Comparison of ENCODE assay signal across 8 mouse cellular contexts in the genomic region with DNA sequence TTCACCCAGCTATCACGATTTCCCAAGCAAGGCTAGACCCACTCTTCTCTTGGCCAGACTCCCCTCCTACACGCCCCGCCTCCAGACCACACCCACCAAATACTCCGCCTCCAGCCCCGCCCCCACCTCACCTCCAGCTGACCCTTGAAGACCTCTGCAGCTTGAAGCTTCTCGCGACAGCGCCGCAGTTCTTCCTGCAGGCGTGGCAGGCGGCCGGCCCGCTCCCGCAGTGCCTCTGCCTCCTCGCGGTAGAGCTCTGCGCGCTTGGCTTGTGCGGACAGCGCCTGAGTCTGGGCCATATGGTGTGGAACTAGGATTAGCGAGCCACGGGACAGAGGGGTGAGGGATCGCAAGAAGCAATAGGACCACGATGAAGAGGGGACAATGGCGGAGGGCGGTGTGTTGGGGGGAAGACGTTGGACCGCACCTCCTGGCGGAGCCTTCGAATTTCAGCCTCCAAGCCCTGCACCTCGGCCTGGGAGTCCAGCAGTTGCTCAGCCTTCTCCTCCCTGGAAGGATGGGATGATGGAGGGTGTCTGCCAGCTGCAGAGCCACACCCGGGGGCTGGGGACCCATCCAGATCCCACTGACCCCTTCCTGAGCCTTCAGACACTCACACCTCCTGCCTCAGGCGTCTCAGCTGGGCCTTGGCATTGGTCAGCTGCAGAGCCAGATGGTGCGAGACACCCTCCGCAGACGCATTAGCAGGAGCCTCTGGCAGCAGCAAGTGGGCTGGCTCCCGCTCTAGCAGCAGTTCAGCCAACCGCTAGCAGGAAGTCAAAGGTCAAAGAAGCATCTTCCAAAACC. TPM values are rescaled to one million over a fixed set of nuclear protein-coding genes. Genes with fewer than 3 reads are reported as not detected.
DNase-seq lines count a peak whose midpoint lies in the region; ATAC-seq and TF ChIP-seq lines count a peak whose summit lies in the region.

No protein-coding gene starts in this region.

- no peak for TF ChIP-seq POLR2A in cerebellum, adult 2 months (IDR thresholded peaks at IDR 0.05; ENCODE audit: borderline replicate concordance, insufficient read depth, low read length)

- peak overlapping the region; percentile 54 for H3K4me2 ChIP-seq in kidney, embryonic 16.5 days (replicated peaks; ENCODE audit: low read depth, low read length)

- no peaks in the 10 kb centered on the region for H3K36me3 ChIP-seq in kidney, embryonic 16.5 days (ENCODE audit: insufficient read depth, low read length)

- H3K9ac ChIP-seq in kidney, embryonic 16.5 days (replicated peaks; ENCODE audit: low read length), result peak overlapping the region; percentile 59

- no peaks in the 10 kb centered on the region for H3K27me3 ChIP-seq in cerebellum, adult 2 months (ENCODE audit: control insufficient read depth, insufficient read depth, low read length)
- peaks cover 11% of the 10 kb centered on the region; the same call in 1 of the 2 replicates for H3K27me3 ChIP-seq in kidney, embryonic 16.5 days (ENCODE audit: insufficient read depth, low read length)

- no peak for TF ChIP-seq CTCF in cerebellum, adult 2 months (IDR thresholded peaks at IDR 0.05; ENCODE audit: borderline replicate concordance, insufficient read depth, low read depth, low read length)

- DNase-seq in MN1 (ENCODE audit: low spot score), result peak; percentile 48
- DNase-seq in cerebellum, adult 2 months, result peak; percentile 66 to 67
- peak; percentile 37 for DNase-seq in gastrocnemius, adult 18-20 months (ENCODE audit: low spot score)
- peak; percentile 66 to 81 for DNase-seq in lung, postnatal 4 days
- DNase-seq in right cerebral cortex, adult 2 months (ENCODE audit: low spot score in 2 of 2), result no peak

- peak; percentile 67 for ATAC-seq in kidney, embryonic 16.5 days (ENCODE audit: low FRiP score, low TSS enrichment)
- no peak for ATAC-seq in CD4-positive, CD25-positive, alpha-beta regulatory T cell, adult 4 months
- no peak for ATAC-seq in megakaryocyte-erythroid progenitor cell, adult 5-6 weeks (replicated peaks; ENCODE audit: low FRiP score, low TSS enrichment, poor library complexity, severe bottlenecking)

- no peaks in the 10 kb centered on the region for H3K9me3 ChIP-seq in kidney, embryonic 16.5 days (ENCODE audit: low read length)

- WGBS in cerebellum, adult 2 months, result 8% methylated on average over 38 of the region's 38 CpGs
- 10% methylated on average over 38 of the region's 38 CpGs for WGBS in kidney, embryonic 16.5 days

- no peak overlapping the region for H3K27ac ChIP-seq in cerebellum, adult 2 months (ENCODE audit: insufficient read depth, low read length)
- no peak overlapping the region for H3K27ac ChIP-seq in kidney, embryonic 16.5 days (ENCODE audit: low read length)

- H3K4me3 ChIP-seq in cerebellum, adult 2 months (replicated peaks; ENCODE audit: insufficient read depth, low read depth, low read length), result peak overlapping the region; percentile 0
- peak overlapping the region; percentile 35 for H3K4me3 ChIP-seq in kidney, embryonic 16.5 days (ENCODE audit: low read length)

- H3K4me1 ChIP-seq in cerebellum, adult 2 months (ENCODE audit: control insufficient read depth, insufficient read depth, low read length), result peaks cover 9% of the 10 kb centered on the region
- H3K4me1 ChIP-seq in kidney, embryonic 16.5 days (ENCODE audit: insufficient read depth, low read length), result peaks cover 14% of the 10 kb centered on the region

RNA-seq across cellular contexts. Expression of a gene that starts 2.6 kb away (rescaled TPM):
- 1.7 and 2.1 TPM in 2 replicates for polyA plus RNA-seq in cerebellum, adult 2 months (2012; rRNA removed)
- under 1 TPM; 0.46 to 0.74 TPM for total RNA-seq in gastrocnemius, adult 18-20 months (2021)
- polyA plus RNA-seq in kidney, embryonic 16.5 days (2015; fragmentation: Nextera tagmentation; extraction: Ambion mirVana), result 0.74 and 0.75 TPM in 2 replicates
- 1 to 10 TPM; 3.1 to 5.2 TPM for polyA plus RNA-seq in CD4-positive, CD25-positive, alpha-beta regulatory T cell, adult 4 months (2017; shearing (Covaris generic))
- total RNA-seq in megakaryocyte-erythroid progenitor cell, adult 5-6 weeks (2014; fragmentation: Nextera tagmentation), result 10.1 and 17.8 TPM in 2 replicates
- total RNA-seq in megakaryocyte-erythroid progenitor cell, adult 5-6 weeks (2017), result 14.9 and 17.8 TPM in 2 replicates

RNA-seq across cellular contexts. Expression of a gene that starts 15.0 kb away (rescaled TPM):
- 26.3 and 28.7 TPM in 2 replicates for polyA plus RNA-seq in cerebellum, adult 2 months (2012; rRNA removed)
- 10 to 100 TPM in 1 of 2 experiments, 1 to 10 TPM in 1; 9.1 to 10.6 TPM for total RNA-seq in gastrocnemius, adult 18-20 months (2021)
- polyA plus RNA-seq in kidney, embryonic 16.5 days (2015; fragmentation: Nextera tagmentation; extraction: Ambion mirVana), result 27.1 and 28.3 TPM in 2 replicates
- 1 to 10 TPM; 6.4 to 8.3 TPM for polyA plus RNA-seq in CD4-positive, CD25-positive, alpha-beta regulatory T cell, adult 4 months (2017; shearing (Covaris generic))
- 7.3 and 9.4 TPM in 2 replicates for total RNA-seq in megakaryocyte-erythroid progenitor cell, adult 5-6 weeks (2014; fragmentation: Nextera tagmentation)
- total RNA-seq in megakaryocyte-erythroid progenitor cell, adult 5-6 weeks (2017), result 5.4 and 10.2 TPM in 2 replicates

RNA-seq across cellular contexts. Expression of a gene that starts 54.1 kb away (rescaled TPM):
- 122 and 124 TPM in 2 replicates for polyA plus RNA-seq in cerebellum, adult 2 months (2012; rRNA removed)
- total RNA-seq in gastrocnemius, adult 18-20 months (2021), result 10 to 100 TPM; 43.9 to 44.7 TPM
- polyA plus RNA-seq in kidney, embryonic 16.5 days (2015; fragmentation: Nextera tagmentation; extraction: Ambion mirVana), result 141 and 145 TPM in 2 replicates
- 100 to 1,000 TPM; 214 to 232 TPM for polyA plus RNA-seq in CD4-positive, CD25-positive, alpha-beta regulatory T cell, adult 4 months (2017; shearing (Covaris generic))
- total RNA-seq in megakaryocyte-erythroid progenitor cell, adult 5-6 weeks (2014; fragmentation: Nextera tagmentation), result 185 and 221 TPM in 2 replicates
- 235 and 364 TPM in 2 replicates for total RNA-seq in megakaryocyte-erythroid progenitor cell, adult 5-6 weeks (2017)

RNA-seq across cellular contexts. Expression of a gene that starts 54.5 kb away (rescaled TPM):
- 500 and 537 TPM in 2 replicates for polyA plus RNA-seq in cerebellum, adult 2 months (2012; rRNA removed)
- 100 to 1,000 TPM; 219 to 239 TPM for total RNA-seq in gastrocnemius, adult 18-20 months (2021)
- polyA plus RNA-seq in kidney, embryonic 16.5 days (2015; fragmentation: Nextera tagmentation; extraction: Ambion mirVana), result 325 and 350 TPM in 2 replicates
- polyA plus RNA-seq in CD4-positive, CD25-positive, alpha-beta regulatory T cell, adult 4 months (2017; shearing (Covaris generic)), result 100 to 1,000 TPM; 224 to 246 TPM
- 76.5 and 87.1 TPM in 2 replicates for total RNA-seq in megakaryocyte-erythroid progenitor cell, adult 5-6 weeks (2014; fragmentation: Nextera tagmentation)
- 101 and 126 TPM in 2 replicates for total RNA-seq in megakaryocyte-erythroid progenitor cell, adult 5-6 weeks (2017)

Comparison
In these comparisons a context has a peak if more than half of its experiments do, and no peak if none do; other contexts are left out.
1. DNase-seq: peak in MN1 (single experiment), cerebellum, adult 2 months (2 of 2), gastrocnemius, adult 18-20 months (single experiment) and lung, postnatal 4 days (2 of 2); none in right cerebral cortex, adult 2 months (0 of 2).